Mouse (Mus musculus) liver, embryonic 14.5 days (tissue): ENCODE results near the gene Angptl2. TPM values are rescaled to one million over a fixed set of nuclear protein-coding genes. Genes with fewer than 3 reads are reported as not detected.

Source experiments
- ATAC-seq: fragments of 200-750 bp; cut with Nextera tagmentation; 2 replicates; pipeline ENCODE4 v1.8.0; 2017; ENCODE audit warnings: moderate number of reproducible peaks, mild to moderate bottlenecking, moderate library complexity; ENCODE audit not compliant: insufficient read depth
- DNase-seq, 3 experiments: peaks; one replicate each; pipeline ENCODE4 v3.0.0-alpha.2; 2012 to 2013; ENCODE audit warnings: low read depth in 3 of 3, low spot score in 3 of 3
- H3K27ac ChIP-seq: fragments of 300-500 bp; sonication (generic); 2 replicates; pipeline ENCODE4 v1.5.1; 2014; ENCODE audit warnings: moderate library complexity, mild to moderate bottlenecking, control low read depth, inconsistent platforms
- H3K27me3 ChIP-seq: fragments of 300-500 bp; sonication (generic); 2 replicates; pipeline ENCODE4 v1.6.1; 2014; ENCODE audit warnings: mild to moderate bottlenecking, low read length, moderate library complexity; ENCODE audit not compliant: control insufficient read depth, insufficient read depth
- H3K36me3 ChIP-seq: fragments of 300-500 bp; sonication (generic); replicated peaks from 2 replicates; pipeline ENCODE4 v1.6.1; 2014; ENCODE audit warnings: low read depth; ENCODE audit not compliant: control insufficient read depth, insufficient read depth
- H3K4me1 ChIP-seq, 2 experiments: fragments of 200-500 bp in 1 of 2; fragments of 300-500 bp in 1 of 2; sonication (generic) in 1 of 2; replicated peaks; 2 replicates each; pipeline ENCODE4 v1.6.1; 2012 to 2014; ENCODE audit warnings: antibody characterized with exemption in 1 of 2, inconsistent platforms in 1 of 2, low read length in 1 of 2; ENCODE audit not compliant: control insufficient read depth in 2 of 2, insufficient read depth in 2 of 2
- H3K4me2 ChIP-seq: fragments of 300-500 bp; sonication (generic); 2 replicates; pipeline ENCODE4 v1.6.1; 2014; ENCODE audit warnings: low read depth, mild to moderate bottlenecking, control low read depth, moderate library complexity
- H3K4me3 ChIP-seq, 2 experiments: fragments of 200-500 bp in 1 of 2; fragments of 300-500 bp in 1 of 2; sonication (generic) in 1 of 2; 2 replicates each; pipeline ENCODE4 v1.5.1; 2012 to 2014; ENCODE audit warnings: low read depth in 2 of 2, low read length in 2 of 2, mild to moderate bottlenecking in 2 of 2, control low read depth in 1 of 2, inconsistent platforms in 1 of 2, moderate library complexity in 1 of 2; ENCODE audit not compliant: insufficient read depth in 1 of 2
- H3K9ac ChIP-seq: fragments of 300-500 bp; sonication (generic); replicated peaks from 2 replicates; pipeline ENCODE4 v1.6.1; 2014; ENCODE audit warnings: mild to moderate bottlenecking, control low read depth, moderate library complexity
- H3K9me3 ChIP-seq: fragments of 300-500 bp; sonication (generic); 2 replicates; pipeline ENCODE4 v1.6.1; 2016; ENCODE audit warnings: low read length, mixed read lengths; ENCODE audit not compliant: control insufficient read depth
- CTCF ChIP-seq: IDR thresholded peaks from 2 replicates; pipeline ENCODE4 v1.5.1; 2016; ENCODE audit warnings: antibody characterized with exemption, low read depth, control low read depth
- EP300 ChIP-seq: IDR thresholded peaks from 2 replicates; pipeline ENCODE4 v1.6.1; 2016; ENCODE audit warnings: antibody characterized with exemption, low read depth
- WGBS: fragments of 180-500 bp; shearing (Covaris S2); extraction: QIAGEN DNeasy Blood & Tissue Kit; methylation state at CpG from one replicate; pipeline ENCODE4 v1.1.7; 2014; ENCODE audit not compliant: insufficient replicate concordance; 5-methylcytosine and 5-hydroxymethylcytosine counted together
- polyA plus RNA-seq, 2 experiments: library from polyadenylated mRNA; depleted of rRNA in 1 of 2; stranded (reverse) in 1 of 2; unstranded in 1 of 2; fragments of >200 nt; fragmentation: Nextera tagmentation in 1 of 2; extraction: Ambion mirVana in 1 of 2; gene quantifications; 2 replicates each; pipeline versions ENCODE4 v1.2.1 to v1.2.3; 2012 to 2014

Gene Angptl2
- polyA plus RNA-seq, 2 experiments: 1.3 to 1.8 TPM

DNA sequence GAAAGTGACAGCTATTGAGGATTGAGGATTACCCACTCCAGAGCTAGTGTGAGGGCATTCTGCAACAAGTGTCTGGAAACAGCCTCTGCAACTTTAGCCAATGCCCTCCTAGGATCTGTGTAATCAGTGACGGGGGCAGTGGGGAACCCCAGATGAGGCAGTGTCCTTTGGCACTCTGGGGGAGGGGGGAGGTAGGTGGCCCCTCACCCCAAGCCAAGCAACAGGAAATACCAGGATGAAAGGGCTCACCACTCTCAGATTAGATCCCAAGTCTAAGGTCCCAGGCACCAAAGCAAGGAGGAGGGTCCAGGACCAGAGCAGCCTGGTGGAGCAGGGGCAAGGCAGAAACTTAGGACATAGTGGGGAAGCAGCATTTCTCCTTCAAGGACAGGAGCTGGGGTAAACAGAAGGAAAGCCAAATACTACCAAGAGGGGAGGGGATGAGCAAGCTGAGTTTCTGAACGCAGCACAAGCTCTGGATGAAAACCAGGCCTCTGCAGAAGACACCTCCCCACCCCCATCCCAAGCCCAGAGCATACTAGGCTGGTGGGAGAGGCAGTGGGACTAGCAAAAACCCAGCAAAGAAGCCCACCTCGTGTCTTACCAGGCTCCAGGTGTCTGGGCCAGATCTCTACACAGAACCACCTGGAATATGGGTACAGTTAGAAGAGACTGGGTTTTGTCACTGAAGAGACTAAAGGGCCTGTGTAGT, 34.2 kb downstream of the Angptl2 start:
- Histone ChIP-seq H3K4me3 (no peak overlapping the region), H3K9ac (no peak overlapping the region), H3K4me1 (peaks cover 0 to 21% of the 10 kb centered on the region in 2 experiments; a peak in 2 of 4 replicates), H3K4me2 (no peak overlapping the region), H3K9me3 (no peaks in the 10 kb centered on the region), H3K27me3 (no peaks in the 10 kb centered on the region), H3K27ac (no peak overlapping the region), H3K36me3 (no peaks in the 10 kb centered on the region)
- no peak for TF ChIP-seq EP300
- no peak for DNase-seq
- 43% methylated on average over 3 of the region's 3 CpGs for WGBS
- ATAC-seq: no peak

DNA sequence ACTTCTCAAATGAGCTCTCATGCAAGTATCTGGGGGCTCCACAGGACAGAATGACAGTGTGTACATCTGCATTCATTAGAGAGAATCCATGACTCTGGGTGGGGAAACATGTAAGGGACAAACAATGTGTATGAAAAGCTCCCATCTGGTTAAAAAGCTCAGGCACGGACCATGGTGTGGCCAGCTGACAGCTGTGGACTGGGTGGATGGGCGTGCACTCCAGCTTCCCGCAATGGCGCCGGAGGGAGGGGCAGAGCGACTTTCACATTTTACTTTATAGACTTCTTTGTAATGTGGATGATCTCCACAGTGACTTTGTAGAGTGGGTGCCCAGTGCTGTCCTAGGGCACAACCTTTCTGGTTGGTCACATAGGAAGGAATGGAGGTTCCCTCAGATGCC, 36.9 kb downstream of the Angptl2 start:
- Histone ChIP-seq H3K4me3 (no peak overlapping the region), H3K4me2 (no peak overlapping the region), H3K9ac (no peak overlapping the region), H3K9me3 (no peaks in the 10 kb centered on the region), H3K4me1 (peaks cover 7 to 42% of the 10 kb centered on the region in 2 experiments; a peak in 3 of 4 replicates), H3K27me3 (no peaks in the 10 kb centered on the region), H3K27ac (no peak overlapping the region), H3K36me3 (no peaks in the 10 kb centered on the region)
- WGBS: 84% methylated on average over 6 of the region's 6 CpGs
- DNase-seq (no peak), ATAC-seq (no peak)
- TF ChIP-seq EP300 (no peak), CTCF (no peak)

DNA sequence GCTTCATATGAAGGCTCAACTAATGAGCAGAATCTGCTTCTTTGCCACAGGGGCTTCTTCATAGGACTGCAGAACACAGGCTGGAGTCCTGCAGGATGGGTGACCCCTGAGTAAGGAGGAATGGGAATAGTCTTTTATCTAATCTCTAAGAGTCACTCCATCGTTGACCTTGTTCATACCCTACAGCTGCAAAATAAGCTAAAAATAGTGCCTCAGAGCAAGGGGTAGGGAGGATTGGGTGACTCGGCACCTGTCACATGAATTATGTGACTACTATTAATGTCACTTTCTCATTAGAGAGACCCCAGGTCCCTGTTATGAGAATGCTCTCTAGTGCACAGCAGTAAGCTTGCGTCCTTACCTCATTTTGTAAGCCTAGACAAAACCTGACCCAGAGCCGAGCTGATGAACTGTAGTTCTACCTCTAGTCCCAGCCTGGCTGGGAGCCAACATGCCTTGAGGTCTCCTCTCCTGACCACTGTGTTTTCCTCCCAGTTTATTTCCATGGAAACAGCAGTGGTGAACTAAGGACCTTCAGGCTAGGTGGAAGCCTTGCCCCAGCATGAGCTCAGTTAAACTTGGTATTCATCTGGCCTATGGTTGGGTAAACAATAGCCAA, 37.8 kb downstream of the Angptl2 start:
- no peaks in the 10 kb centered on the region for H3K36me3 ChIP-seq
- no peaks in the 10 kb centered on the region for H3K9me3 ChIP-seq
- no peak overlapping the region for H3K27ac ChIP-seq
- peaks cover 7 to 38% of the 10 kb centered on the region in 2 experiments; a peak in 3 of 4 replicates for H3K4me1 ChIP-seq
- TF ChIP-seq EP300: no peak
- TF ChIP-seq CTCF: no peak
- H3K27me3 ChIP-seq: no peaks in the 10 kb centered on the region
- H3K4me3 ChIP-seq: no peak overlapping the region
- WGBS: 37% methylated on average over 4 of the region's 4 CpGs
- H3K4me2 ChIP-seq: no peak overlapping the region
- H3K9ac ChIP-seq: no peak overlapping the region
- DNase-seq (peak; percentile 6 to 19 (median 17)), ATAC-seq (no peak)

DNA sequence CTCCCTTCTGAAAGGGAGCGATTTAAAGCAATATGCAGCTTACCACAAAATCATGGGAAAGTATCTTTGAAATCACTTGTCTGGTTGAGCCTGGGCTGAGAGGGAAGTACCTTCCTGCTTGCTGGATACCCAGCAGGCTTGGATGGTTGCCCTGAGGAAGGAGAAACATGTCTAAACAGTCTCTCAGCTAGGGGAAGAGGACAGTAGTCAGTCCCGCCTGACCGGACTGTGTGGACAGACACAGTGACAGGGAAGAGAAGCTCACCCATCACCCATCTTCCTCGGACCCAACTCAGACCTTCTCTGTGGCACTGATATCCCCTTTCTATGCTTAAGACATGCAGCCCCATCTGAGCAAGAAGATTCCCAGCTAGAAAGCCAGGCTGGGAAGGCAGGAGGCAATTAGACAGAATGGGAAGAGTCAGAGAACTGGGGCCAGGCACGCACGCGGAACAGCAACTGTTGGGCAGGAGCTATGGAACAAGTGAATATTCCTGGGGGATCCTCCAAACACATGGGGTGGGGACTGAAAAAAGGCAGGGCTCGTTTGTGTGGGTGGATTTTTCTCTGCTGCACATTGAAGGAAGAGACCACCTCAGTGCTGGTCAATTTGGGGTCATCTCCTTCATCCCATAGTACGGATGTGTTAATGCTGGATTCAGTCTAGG, 38.6 kb downstream of the Angptl2 start:
- WGBS: 71% methylated on average over 9 of the region's 9 CpGs

More for the DNA sequence above, 38.6 kb downstream of the Angptl2 start:
- no peak overlapping the region for H3K27ac ChIP-seq
- H3K27me3 ChIP-seq: no peaks in the 10 kb centered on the region
- H3K9me3 ChIP-seq: no peaks in the 10 kb centered on the region
- ATAC-seq (no peak), DNase-seq (no peak)
- no peak overlapping the region for H3K4me2 ChIP-seq
- peaks cover 7 to 35% of the 10 kb centered on the region in 2 experiments; a peak in 3 of 4 replicates for H3K4me1 ChIP-seq
- TF ChIP-seq EP300 (no peak), CTCF (no peak)
- no peaks in the 10 kb centered on the region for H3K36me3 ChIP-seq
- no peak overlapping the region for H3K4me3 ChIP-seq
- no peak overlapping the region for H3K9ac ChIP-seq
